Comparison of ENCODE assay signal across 16 mouse cellular contexts in the genomic region with DNA sequence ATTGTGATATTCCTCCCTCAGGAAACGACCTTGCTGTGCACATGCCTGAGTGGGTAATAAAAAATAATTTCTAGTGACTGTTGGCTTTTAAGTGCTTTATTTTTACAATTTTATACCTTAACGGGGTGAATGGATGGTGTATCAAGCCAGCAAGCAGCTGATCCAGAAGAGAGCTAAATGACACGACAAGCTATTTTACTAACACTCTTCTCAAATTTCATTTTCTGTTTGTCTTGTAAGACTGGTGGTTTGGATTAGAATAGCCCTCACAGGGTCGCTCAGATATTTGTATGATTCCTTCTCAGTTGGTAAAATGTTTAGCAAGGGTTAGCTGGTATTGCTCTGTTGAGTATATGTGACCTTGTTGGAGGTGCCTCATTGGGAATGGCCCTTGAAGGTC.
"Had no signal": no experiment of that assay in that cellular context is flagged by ENCODE, and none has a peak within 500 bp of the region (broad histone marks: within the 10 kb centered on the region; RNA-seq: fewer than 3 reads in every experiment).

No protein-coding gene starts in this region.

- H3K4me1 ChIP-seq: neural tube, embryonic 12.5 days; neural tube, embryonic 13.5 days; neural tube, embryonic 15.5 days; stomach, embryonic 15.5 days had no signal

- H3K27me3 ChIP-seq: neural tube, embryonic 12.5 days; neural tube, embryonic 13.5 days; neural tube, embryonic 15.5 days; stomach, embryonic 15.5 days had no signal

- H3K4me3 ChIP-seq: neural tube, embryonic 12.5 days; neural tube, embryonic 13.5 days; neural tube, embryonic 15.5 days; stomach, embryonic 15.5 days had no signal

- H3K4me2 ChIP-seq: neural tube, embryonic 12.5 days; neural tube, embryonic 13.5 days; neural tube, embryonic 15.5 days; stomach, embryonic 15.5 days had no signal

- H3K9me3 ChIP-seq: neural tube, embryonic 12.5 days; neural tube, embryonic 13.5 days; neural tube, embryonic 15.5 days; stomach, embryonic 15.5 days had no signal

- DNase-seq: right cerebral cortex, adult 18-20 months; right cerebral cortex, postnatal 14 days; right cerebral cortex, postnatal 25 days; right cerebral cortex, postnatal 4 days; spleen, adult 18-20 months; thymus, adult 18-20 months; thymus, adult 2 months; thymus, postnatal 14 days; thymus, postnatal 25 days; thymus, postnatal 36 days; thymus, postnatal 4 days had no signal

- H3K9ac ChIP-seq: neural tube, embryonic 12.5 days; neural tube, embryonic 13.5 days; neural tube, embryonic 15.5 days; stomach, embryonic 15.5 days had no signal

- H3K27ac ChIP-seq: neural tube, embryonic 12.5 days; neural tube, embryonic 13.5 days; neural tube, embryonic 15.5 days; stomach, embryonic 15.5 days; stomach, postnatal 0 days had no signal

- H3K36me3 ChIP-seq: neural tube, embryonic 12.5 days; neural tube, embryonic 13.5 days; neural tube, embryonic 15.5 days; stomach, embryonic 15.5 days had no signal
